Mouse (Mus musculus) heart, postnatal 36 days (tissue): ENCODE measurements around the gene Tanc1. TPM values are rescaled to one million over a fixed set of nuclear protein-coding genes. Genes with fewer than 3 reads are reported as not detected.

ENCODE experiments used
- DNase-seq, 2 experiments: peaks; one replicate each; pipeline ENCODE4 v3.0.0; 2021 to 2022
- intact Hi-C: fragments of 180-260 bp; cut with DNase I; formaldehyde crosslinking; loops from one replicate; pipeline ENCODE4 v1.15.1; 2025
- total RNA-seq, 2 experiments: library from RNA; stranded (reverse); gene quantifications; 2 replicates each; pipeline ENCODE4 v1.2.3; 2021

Tanc1 gene
- total RNA-seq, 2 experiments from 2014 or later: 26.6 to 29.8 TPM

GRCm38 (mm10) chr2:59811247-59811646 lies 199.4 kb downstream of the Tanc1 start:
- intact Hi-C loops: no loop called here

DNA sequence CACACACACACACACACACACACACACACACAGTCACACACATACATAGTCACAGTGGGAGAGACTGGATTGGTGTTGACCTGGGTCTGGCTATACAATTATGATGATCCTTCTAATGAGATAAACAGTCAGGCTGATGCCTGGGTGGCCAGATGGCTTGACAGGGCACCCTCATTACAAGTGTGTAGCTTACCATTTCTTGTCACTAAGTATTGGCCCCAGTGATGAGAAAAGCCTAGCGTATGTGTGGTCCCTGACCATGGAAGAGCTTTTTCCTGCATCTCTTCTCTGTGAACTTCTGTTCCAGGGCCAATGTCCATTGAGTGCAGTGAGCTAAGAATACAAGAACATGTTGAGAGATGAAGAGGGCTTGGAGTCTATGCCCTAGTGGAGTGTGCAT lies 200.8 kb downstream of the Tanc1 start:
- no peak for DNase-seq
- intact Hi-C loops: no loop called here

More at GRCm38 (mm10) chr2:59811247-59811646, 199.4 kb downstream of the Tanc1 start:
- no peak for DNase-seq

DNA sequence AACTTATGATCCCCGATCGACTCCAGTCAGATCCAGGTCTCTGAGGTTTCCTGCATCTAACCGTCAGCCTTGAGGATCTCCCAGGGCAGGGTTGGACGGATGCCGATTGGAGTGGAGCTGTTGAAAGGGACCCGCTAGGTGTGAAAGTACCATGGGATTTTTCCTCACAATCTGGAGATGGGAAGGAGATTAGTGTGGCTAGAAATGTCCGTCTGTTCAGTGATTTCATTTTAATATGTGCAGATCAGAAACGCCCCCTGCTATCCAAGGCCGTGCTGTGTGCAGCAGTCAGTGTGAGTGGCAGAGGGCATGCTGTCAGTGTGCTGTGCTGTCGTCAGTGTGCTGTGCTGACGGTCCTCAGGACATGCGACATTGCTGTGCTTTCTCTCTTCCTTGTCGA lies 201.6 kb downstream of the Tanc1 start:
- intact Hi-C loops: no loop called here
- DNase-seq: no peak

- intact Hi-C loops: no loop called here
- no peak for DNase-seq
Observed at GRCm38 (mm10) chr2:59814997-59815396, 203.2 kb downstream of the Tanc1 start.

- DNase-seq: no peak
- intact Hi-C loops: no loop called here
Observed at GRCm38 (mm10) chr2:59818663-59819062, 206.8 kb downstream of the Tanc1 start.

DNA sequence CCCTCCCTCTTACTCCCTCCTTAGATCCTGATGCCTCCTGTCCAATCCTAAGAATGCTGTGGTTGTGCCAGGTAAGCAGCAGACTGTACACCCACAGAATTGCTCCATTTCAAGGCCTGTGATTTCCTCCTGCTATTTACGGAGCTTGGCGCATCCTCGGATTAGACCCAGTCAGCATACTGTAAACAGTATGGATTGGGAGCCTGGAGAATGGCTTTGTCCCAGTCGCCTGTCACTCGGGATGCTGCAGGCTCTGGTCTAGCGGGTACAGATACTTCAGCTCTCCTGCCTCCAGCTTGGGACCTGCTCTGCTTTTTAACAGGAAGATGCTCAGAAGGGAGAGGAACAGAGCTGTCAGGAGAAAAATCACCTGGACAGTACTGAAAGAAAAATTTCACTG lies 207.6 kb downstream of the Tanc1 start:
- no peak for DNase-seq
- intact Hi-C loops: no loop called here

DNA sequence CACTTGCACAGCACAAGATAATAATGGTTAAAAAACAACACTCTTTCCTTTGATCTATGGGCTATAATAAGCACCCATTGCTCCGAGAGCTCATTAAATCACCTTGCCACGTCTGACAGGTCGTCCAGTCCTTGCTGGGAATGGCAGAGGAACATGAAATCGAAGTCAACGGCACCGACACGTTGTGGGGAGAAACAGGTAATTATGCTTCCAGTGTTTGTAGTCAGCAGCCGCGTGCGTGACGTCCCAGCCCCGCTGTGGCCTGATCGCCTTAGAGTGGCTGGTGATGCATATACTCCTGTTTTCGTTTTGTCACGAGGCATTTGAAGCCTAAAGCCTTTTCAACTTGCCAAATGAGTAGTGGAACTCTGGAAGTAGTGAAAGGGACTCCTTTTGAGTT lies 208.2 kb downstream of the Tanc1 start:
- no peak for DNase-seq
- intact Hi-C loops: no loop called here

DNA sequence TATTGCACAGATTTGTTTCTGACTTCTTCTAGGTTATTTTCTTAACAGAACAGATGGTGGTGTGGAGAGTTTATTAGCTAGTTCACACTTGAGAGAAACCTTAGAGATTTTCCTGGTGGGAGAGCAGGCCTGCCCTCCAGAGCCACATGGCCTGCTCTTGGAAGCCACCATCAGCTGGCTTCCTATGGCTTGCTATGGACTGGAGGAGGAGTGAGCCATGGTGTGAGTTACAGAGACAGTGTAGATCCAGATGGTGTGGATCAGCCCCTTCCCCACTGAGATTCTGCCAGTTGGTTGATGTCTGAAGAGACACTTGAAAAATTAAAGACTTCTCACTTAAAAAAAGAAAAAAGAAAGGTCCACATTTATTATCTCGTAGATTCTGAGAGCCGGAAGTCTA lies 209.2 kb downstream of the Tanc1 start:
- no peak for DNase-seq
- intact Hi-C loops: no loop called here

DNA sequence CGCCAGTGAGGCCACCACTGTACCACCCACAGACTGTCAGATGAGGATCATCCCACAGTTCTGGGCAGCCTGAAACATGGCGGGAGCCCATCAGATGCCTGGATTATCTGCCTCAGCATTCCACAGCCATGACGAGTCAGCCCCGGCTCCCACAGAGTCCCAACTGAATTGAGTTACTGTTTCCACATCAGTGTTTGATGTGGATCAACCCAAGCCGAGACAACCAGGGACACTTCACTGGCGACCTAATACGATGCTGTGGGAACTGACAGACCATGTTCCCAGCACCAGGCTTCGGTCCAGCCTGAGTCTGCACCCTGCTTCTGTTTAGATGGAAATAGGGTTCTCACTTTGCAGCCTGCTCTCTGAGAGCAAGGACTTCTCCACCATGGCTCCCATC lies 212.4 kb downstream of the Tanc1 start:
- intact Hi-C loops: no loop called here
- DNase-seq: peak in 1 of 2 experiments; percentile 64

DNA sequence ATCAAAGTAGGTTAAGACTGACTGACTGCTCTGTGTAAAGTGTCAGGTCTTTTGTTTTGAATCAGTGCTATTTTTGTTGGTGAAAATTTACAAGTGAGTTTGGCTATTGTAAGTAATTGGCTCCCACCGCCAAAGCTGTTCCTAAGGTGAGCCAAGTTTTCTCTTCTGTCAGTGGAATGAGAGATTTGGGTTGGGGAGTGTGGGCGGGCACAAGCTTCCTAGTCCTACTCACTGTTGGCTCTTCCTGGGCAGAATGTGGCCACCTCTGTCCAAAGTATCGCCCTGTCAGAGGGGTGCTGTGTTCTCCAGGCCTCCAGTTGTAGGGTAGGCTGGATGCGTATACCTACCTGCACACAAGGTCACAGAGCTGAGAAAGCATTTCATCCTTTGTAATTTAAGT lies 213.5 kb downstream of the Tanc1 start:
- DNase-seq: no peak
- intact Hi-C loops: no loop called here

DNA sequence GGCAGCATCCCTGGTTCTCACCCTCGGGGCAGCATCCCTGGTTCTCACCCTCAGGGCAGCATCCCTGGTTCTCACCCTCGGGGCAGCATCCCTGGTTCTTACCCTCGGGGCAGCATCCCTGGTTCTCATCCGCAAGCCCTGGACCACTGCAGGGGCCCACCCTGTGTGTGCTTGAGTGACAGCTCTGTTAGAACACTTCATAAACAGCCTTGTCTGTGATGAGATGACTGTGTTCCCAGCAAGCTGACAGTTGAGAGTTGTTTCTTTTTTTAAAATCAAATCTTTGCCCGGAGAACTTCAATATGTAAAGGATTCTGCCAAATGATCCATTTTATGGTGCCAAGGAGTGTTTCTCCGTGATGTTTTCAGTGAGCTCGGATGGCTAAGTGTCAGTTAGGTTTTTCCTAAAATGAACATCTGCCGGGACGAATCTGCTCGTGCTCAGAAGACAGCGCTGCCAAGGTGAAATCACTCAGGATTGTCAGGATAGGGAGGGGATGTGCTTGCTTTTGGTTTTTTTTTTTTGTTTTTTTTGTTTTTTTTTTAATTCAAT lies 216.3 kb downstream of the Tanc1 start:
- peak in 1 of 2 experiments; percentile 13 for DNase-seq
- intact Hi-C loops: no loop called here

GRCm38 (mm10) chr2:59828777-59829508 lies 217.1 kb downstream of the Tanc1 start:
- peak; percentile 57 to 67 for DNase-seq
- intact Hi-C loops: no loop called here

GRCm38 (mm10) chr2:59829718-59830117 lies 217.9 kb downstream of the Tanc1 start:
- DNase-seq: no peak
- intact Hi-C loops: loop anchor here (2.0 to 5.0 kb wide), 2 partner anchors 298 to 379 kb away; partner anchors contain the start of genes Baz2b and March7

GRCm38 (mm10) chr2:59830151-59830550 lies 218.3 kb downstream of the Tanc1 start:
- DNase-seq: no peak
- intact Hi-C loops: loop anchor here (2.0 to 5.0 kb wide), 2 partner anchors 297 to 379 kb away; partner anchors contain the start of genes Baz2b and March7

- DNase-seq: no peak
- intact Hi-C loops: loop anchor here (2.0 to 5.0 kb wide), 2 partner anchors 296 to 378 kb away; partner anchors contain the start of genes Baz2b and March7
Observed at GRCm38 (mm10) chr2:59830940-59831339, 219.1 kb downstream of the Tanc1 start.

DNA sequence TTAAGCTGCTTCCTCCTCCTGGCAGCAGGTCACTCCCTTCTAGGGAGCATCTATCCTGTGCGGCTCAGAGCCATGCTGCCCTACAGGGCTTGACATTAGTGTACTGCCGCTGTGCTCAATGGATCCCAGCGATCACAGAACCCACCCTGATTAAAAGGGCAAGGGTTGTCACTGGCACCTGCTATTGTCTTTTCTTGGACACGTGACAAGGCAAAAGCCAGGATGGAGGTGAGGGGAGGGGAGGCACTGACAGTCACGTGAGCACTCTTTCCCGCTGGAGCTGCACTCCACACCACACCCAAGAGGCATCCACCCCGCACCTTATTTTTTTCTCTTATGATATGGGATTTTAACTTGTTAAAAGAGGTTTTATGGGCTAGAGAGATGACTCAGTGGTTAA lies 220.0 kb downstream of the Tanc1 start:
- intact Hi-C loops: loop anchor here (2.0 to 5.0 kb wide), 2 partner anchors 295 to 377 kb away; partner anchors contain the start of genes Baz2b and March7
- no peak for DNase-seq

- peak in 1 of 2 experiments; percentile 24 for DNase-seq
Observed at GRCm38 (mm10) chr2:59838825-59839224, 227.0 kb downstream of the Tanc1 start.

DNA sequence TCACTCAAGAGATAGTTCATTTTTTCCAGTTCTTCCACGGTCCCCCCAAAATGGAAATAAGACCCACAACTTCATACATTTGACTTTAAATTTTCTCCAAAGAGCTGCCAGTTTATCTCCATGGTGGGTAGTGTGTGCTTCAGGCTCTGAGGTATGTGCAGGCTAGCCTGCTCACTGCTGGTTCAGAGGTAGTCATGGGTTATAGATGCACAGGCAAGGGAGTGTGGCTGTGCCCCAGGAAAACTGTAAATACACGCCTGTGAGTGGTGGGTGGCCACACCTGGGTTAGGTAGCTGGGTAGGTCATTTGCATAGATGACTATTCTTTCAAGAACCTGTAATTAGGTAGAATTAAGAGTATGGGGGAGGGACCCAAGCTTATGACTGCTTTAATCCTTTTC lies 227.9 kb downstream of the Tanc1 start:
- no peak for DNase-seq
- intact Hi-C loops: loop anchor here (5.0 kb wide), 1 partner anchor 37 kb away; no protein-coding TSS in a partner anchor

More at GRCm38 (mm10) chr2:59838825-59839224, 227.0 kb downstream of the Tanc1 start:
- intact Hi-C loops: no loop called here

DNA sequence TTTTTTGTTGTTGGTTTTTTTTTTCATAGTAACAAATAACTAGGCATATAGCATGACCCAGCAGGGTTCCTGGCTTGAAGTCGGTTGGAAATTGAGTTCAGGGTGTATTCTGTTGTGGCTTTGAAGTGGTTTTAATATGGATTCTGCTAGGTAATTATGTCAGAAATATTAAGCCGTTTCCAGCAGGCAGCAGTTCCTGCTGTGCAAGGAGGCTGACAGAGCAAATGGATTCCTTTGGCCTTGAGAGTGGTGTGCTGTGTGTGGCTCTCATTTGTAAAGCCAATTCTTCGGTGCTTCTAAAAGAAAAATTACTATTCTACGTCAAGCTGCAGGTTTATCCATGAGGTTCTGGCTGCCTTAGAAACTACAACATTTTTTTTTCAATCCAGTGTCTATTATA lies 228.3 kb downstream of the Tanc1 start:
- no peak for DNase-seq
- intact Hi-C loops: loop anchor here (5.0 kb wide), 1 partner anchor 38 kb away; no protein-coding TSS in a partner anchor

DNA sequence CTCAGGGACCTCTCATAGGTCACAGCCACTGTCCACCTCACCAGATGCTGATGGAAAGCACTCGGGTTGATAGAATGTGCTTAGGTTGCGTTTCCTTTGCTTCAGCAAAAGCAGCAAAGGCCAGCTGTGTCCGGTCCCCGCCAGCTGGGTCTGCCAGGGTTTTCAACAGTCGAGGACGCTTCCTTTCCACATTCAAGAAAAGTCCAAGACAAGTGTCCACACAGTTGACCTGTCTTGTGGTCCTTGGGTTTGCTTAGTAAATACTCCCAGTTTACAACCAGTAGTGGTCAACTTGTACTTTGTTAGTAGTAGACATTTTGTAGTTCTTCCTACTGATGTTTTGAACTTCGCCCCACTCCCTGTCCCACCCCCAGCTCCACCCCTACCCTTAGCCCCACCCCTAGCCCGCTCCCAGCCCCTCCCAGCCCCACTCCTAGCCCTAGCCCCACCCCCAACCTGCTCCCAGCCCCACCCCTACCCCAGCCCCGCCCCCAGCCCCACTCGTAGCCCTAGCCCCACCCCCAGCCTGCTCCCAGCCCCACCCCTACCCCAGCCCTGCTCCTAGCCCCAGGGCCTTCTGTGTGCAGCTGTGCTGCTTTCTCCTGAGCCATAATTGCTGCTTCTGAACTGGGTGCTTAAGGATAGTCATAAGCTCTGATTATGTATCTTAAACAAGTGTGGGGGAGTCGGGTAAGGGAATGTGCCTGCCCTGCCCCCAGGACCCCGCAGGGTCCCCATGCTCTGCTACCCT lies 229.5 kb downstream of the Tanc1 start:
- intact Hi-C loops: loop anchor here (5.0 kb wide), 1 partner anchor 39 kb away; no protein-coding TSS in a partner anchor
- DNase-seq: peak in 1 of 2 experiments; percentile 41

DNA sequence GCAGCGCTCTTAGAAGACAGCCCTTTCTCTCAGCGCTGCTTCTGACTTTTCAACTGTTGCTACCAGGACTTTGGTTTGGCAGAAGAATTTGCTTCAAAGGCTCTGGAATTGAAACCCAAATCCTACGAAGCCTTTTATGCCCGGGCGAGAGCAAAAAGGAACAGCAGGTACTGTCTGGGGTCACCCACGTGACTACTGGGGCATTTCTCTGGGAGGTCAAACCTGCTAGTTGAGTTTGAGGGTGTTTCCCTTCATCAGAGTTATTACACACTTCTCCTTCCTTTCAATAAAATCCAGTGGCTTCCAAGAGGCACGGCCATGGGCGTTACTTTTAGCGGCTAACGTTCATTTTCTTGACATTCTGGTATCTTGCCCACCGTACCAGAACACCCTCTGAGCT lies 230.1 kb downstream of the Tanc1 start:
- intact Hi-C loops: loop anchor here (5.0 kb wide), 1 partner anchor 40 kb away; no protein-coding TSS in a partner anchor
- DNase-seq: no peak
